Mouse (Mus musculus): ENCODE results near the gene Trim2. TPM values are rescaled to one million over a fixed set of nuclear protein-coding genes. Genes with fewer than 3 reads are reported as not detected.
A peak's percentile ranks its signal among the peaks of the same experiment; 100 is the strongest.

Gene Trim2
- total RNA-seq, 2 experiments from 2014 or later = 6.2 to 7.0 TPM

GRCm38 (mm10) chr3:84220326-84220725 is 86.4 kb downstream of the Trim2 start:
- DNase-seq = no peak

- DNase-seq = peak in 1 of 2 experiments; percentile 31
Observed at GRCm38 (mm10) chr3:84219720-84220273, 86.9 kb downstream of the Trim2 start.

GRCm38 (mm10) chr3:84219166-84219710 is 87.4 kb downstream of the Trim2 start:
- DNase-seq = peak in 1 of 2 experiments; percentile 24

- no peak for DNase-seq
Observed at GRCm38 (mm10) chr3:84218498-84218897, 88.2 kb downstream of the Trim2 start.

GRCm38 (mm10) chr3:84217961-84218351 is 88.7 kb downstream of the Trim2 start:
- no peak for DNase-seq

GRCm38 (mm10) chr3:84217118-84217960 is 89.3 kb downstream of the Trim2 start:
- no peak for DNase-seq

- no peak for DNase-seq
Observed at GRCm38 (mm10) chr3:84215743-84216360, 90.8 kb downstream of the Trim2 start.

- no peak for DNase-seq
Observed at GRCm38 (mm10) chr3:84215253-84215652, 91.4 kb downstream of the Trim2 start.

- DNase-seq = peak in 1 of 2 experiments; percentile 29
Observed at GRCm38 (mm10) chr3:84214501-84214900, 92.2 kb downstream of the Trim2 start.

GRCm38 (mm10) chr3:84211340-84211875 is 95.3 kb downstream of the Trim2 start:
- DNase-seq = no peak

- no peak for DNase-seq
Observed at GRCm38 (mm10) chr3:84208917-84209513, 97.7 kb downstream of the Trim2 start.

- DNase-seq = no peak
Observed at GRCm38 (mm10) chr3:84208475-84208874, 98.2 kb downstream of the Trim2 start.

GRCm38 (mm10) chr3:84207366-84207765 is 99.3 kb downstream of the Trim2 start:
- no peak for DNase-seq

GRCm38 (mm10) chr3:84206106-84206505 is 100.6 kb downstream of the Trim2 start:
- DNase-seq = no peak

- no peak for DNase-seq
Observed at GRCm38 (mm10) chr3:84205650-84206049, 101.0 kb downstream of the Trim2 start.

- no peak for DNase-seq
Observed at GRCm38 (mm10) chr3:84204640-84205039, 102.0 kb downstream of the Trim2 start.

- DNase-seq = no peak
Observed at GRCm38 (mm10) chr3:84200559-84201420, 105.9 kb downstream of the Trim2 start.

- no peak for DNase-seq
Observed at GRCm38 (mm10) chr3:84199516-84199915, 107.2 kb downstream of the Trim2 start.

- DNase-seq = no peak
Observed at GRCm38 (mm10) chr3:84198229-84198628, 108.4 kb downstream of the Trim2 start.

GRCm38 (mm10) chr3:84193881-84194280 is 112.8 kb downstream of the Trim2 start:
- no peak for DNase-seq
